Mouse (Mus musculus): ENCODE results near the gene Defb26.
A peak's percentile ranks its signal among the peaks of the same experiment; 100 is the strongest.

Gene Defb26

DNA sequence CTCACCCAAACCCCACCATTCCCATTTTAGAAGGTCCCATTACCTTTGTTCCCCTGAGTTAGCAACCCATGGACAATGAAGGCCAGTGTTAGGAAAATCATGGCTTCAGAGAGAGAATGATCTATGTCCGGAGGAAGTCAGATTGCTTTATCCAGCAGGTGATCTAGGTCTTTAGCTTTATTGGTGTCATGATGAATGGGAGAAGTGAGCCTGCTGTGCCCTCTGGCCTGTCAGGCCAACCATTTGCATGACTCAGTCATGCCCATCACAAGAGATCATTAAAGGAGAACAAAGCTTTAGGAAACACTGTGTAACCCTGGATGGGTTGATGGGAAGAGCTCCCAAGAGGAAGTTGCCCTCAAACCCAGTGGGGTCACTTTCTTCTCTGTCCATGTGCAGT, at the start of gene Defb26:
Defb26 (minus strand) TSS at position 101 of the 400 bp plus-strand sequence.
- DNase-seq (ENCODE audit: low read depth), result no peak

DNA sequence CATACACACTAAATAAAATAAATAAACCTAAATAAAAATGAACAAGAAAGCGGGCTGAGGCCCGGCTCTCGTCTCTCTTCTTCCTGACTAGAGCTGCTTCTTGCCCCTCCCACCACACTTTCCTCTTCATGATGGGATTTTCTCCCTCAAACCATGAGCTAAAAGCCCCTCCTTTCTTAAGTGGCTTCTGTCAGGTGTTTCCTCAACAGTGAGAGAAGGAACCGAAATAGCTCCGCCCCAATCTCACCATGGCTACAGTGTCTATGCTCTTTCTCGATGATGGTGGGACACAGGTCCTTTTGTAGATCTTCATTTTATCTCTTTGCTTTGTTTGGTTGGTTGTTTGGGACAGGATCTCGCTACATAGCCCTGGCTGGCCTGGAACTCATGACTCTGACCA, 45.2 kb upstream of the Defb26 start:
- no peak for DNase-seq (ENCODE audit: low read depth)

DNA sequence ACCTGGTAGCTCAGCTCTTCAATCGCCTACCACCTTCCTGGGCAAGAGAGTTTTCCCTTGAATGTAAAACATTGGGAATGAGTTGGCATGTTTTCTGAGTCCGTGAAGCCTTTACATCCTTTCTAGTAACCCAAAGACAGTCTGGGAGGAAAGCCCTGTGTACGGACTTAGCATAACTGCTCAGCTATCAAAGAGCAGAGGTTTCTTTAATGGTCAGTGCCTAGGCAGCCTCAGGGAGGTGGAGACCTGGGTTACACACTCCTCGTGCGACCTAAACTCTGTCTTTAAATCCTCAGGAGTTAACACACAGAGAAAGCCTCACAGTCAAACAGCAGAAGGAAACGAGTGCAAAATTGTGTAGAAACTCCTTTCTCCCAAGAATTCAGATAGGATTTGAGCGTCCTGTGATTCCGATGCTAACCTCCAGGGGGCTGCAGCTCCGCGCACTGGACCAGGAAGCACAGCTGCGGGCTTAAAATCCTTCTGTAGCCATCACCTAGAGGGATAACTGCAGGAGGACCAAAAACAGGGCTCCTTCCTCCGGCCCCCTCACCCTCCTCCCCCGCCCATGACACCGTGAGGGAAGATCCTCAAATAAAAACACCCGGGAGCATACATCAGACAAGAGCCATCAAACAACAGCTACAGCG, 42.4 kb upstream of the Defb26 start:
- DNase-seq (ENCODE audit: low read depth), result peak; percentile 85

DNA sequence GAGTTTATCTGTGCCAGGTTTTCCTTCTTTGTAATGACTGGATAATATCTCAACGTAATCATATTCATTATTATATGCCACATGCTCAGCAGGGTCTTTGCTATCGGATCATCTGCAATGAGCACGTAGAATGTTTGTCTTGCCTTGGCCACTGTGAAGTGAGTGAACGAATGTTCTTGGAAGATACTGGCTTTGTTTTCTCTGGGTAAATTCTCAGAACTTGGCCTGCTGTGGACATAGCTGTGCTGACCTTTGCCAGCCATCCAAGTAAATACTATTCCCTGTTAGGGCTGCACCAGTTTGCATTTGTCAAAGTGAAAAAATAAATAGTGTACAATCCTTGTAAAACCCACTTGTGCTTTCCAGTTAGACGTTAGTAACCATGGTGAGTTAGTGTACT, 36.6 kb upstream of the Defb26 start:
- no peak for DNase-seq (ENCODE audit: low read depth)

DNA sequence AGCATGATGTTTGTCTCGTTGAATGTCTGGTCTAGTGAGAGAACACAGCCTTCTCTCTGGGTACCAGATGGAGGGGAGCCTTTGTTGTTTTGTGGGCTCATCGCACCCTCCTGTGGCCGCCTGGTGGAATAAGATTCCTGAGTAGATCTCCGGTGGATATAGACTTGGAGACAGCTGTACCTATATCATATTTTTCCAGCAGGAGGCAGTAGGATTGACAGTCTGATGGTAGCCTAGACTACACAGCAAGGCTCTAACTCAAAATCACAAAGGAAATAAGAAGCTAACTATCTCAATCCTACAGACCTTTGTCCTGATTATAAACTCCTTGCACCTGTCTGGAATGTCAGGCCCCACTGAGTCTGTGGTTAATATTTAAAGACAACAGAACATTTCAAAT, 33.2 kb upstream of the Defb26 start:
- DNase-seq (ENCODE audit: low read depth), result peak; percentile 68

DNA sequence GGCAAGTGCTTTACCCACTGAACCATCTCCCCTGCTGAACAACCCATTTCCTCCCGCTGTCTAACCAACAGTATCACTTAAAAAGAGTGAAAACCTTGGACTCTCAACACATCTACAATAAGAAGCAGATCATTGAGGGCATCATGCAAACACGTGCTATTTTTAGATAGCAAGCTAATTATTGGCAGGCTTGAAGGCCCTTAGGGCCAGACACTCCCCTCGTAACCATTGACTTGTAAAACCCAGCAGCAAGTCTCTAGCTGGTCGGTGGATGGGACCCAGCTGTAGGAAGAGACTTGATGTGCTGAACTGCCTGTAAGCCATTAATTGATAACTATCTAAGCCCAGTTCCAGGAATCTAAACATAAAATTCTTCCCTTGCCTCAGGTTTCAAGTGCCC, 32.0 kb upstream of the Defb26 start:
- no peak for DNase-seq (ENCODE audit: low read depth)

DNA sequence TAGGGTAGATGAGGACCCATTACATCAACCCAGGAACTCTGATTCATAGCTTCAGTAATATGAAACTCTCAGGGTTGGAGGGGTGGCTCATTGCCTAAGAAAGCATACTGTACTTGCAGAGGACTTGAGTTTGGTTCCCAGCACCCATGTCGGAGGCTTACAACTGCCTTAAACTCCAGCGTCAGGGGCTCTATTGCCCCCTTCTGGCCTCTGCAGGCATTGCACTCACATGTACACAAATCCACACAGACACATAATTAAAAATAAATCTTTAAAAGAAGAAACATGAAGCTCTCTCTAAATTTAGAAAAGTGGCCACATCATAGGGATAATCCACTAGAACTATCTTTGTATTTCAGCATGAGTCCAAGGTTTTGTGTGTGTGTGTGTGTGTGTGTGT, 31.4 kb upstream of the Defb26 start:
- no peak for DNase-seq (ENCODE audit: low read depth)

DNA sequence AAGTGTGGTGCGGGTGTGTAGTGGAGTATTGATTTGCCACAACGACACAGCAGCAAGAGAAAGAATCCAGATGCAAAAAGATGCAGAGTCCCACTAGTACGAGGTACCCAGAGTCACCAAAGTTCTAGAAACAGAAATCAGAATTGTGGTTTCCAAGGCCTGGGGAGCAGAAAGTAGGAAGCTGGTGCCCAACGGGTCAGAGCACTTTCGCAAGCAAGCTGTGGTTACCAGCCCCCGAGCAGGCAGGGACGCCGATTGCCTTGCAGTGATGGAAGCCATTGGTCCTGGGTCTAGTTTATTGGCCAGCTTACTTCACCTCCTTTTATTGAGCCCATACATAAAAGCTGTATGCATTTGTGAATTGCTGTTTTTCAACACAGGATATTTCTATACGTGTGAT, 30.5 kb upstream of the Defb26 start:
- DNase-seq (ENCODE audit: low read depth), result no peak

DNA sequence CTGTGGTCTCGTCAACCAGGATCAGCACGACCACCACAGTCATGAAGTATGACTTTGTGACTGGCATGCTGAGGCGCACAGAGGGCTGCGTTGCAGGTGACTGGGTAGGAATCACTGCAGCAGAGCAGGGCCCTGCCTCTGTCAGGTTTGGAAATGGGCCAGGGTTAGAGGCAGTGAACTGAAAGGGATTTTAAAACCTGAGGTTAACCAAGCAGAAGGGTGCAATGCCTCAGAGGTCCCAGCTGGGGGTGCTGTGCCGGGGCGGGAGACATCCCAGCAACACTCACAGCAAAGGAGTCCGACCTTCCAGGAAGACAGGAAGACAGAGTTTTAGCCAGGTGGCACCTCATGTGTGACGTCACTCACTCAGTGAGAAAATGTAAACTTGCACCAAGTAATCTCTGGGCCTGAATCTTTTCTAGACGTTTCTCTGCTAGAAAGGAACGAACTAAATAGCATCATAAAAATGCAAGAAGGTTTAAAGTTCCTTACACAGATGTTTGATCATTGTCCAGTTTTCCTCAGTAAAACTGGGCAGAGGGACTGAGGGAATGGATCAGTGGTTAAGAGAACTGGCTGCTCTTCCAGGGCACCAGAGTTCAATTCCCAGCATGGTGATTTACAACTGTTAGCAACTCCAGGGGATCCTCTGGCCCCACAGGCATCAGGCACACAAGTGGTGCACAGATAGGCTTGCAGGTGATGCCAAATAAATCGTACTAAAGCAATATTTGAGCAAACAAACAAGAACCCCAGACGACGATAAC, 28.6 kb upstream of the Defb26 start, which contains the start of gene Defb29:
Defb29 (minus strand) TSS at position 155 of the 767 bp plus-strand sequence.
- peak; percentile 8 for DNase-seq (ENCODE audit: low read depth)

DNA sequence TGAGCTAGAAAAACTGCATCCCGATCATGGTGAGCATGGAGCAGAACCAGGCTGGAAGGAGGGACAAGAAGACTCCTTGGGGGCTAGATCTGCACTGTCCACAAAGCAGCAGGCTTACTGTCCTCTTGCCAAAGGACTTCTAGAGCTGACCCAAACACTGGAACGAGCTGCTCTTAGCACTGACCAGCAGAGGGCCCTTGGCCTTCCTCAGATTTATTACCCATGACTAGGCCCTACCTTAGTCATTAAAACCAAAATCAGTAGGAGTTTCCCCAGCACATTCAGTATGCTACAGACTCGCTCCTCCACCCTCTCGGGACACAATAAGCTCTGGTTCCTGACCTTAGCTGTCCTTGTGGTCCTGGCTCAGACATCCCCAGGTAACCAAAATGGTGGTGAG, 6.5 kb upstream of the Defb26 start, which contains the start of gene Defb28:
Defb28 (plus strand) TSS at position 275 of the 400 bp plus-strand sequence.
- DNase-seq (ENCODE audit: low read depth), result peak; percentile 5

DNA sequence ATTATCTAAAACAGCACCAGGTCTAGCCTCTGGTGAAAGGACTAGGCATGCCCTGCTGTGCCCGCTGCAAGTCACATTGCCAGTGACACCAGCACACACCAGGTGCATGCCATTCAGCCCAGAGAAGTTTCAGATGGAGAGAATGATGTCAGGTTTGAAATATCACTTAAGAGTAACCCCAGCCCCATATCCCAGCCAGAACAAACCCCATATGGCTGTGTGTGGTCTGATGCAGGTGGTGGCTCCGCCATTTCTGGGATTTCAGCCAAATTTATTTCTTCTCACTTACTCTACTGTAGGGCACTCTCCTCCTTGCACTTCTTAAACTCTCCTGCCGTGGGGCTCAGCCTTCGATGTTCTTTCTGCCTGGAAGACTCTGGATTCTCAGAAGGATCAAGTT, 4.6 kb upstream of the Defb26 start:
- DNase-seq (ENCODE audit: low read depth), result no peak

DNA sequence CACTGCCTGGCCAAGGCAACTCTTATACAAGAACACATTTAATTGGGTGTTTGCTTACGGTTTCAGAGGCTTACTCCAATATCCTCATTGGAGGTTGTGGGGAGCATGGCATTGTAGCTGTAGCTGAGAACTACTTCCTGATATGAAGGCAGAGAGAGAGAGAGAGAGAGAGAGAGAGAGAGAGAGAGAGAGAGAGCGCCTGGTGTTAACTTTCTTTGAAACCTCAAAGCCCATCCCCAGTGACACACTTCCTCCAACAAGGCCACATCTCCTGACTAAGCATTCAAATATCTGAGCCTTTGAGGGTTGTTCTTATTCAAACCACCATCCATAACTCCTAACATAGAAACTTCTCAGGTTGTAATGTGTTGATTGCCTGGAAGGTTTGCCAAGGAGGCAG, 7.5 kb downstream of the Defb26 start:
- no peak for DNase-seq (ENCODE audit: low read depth)

DNA sequence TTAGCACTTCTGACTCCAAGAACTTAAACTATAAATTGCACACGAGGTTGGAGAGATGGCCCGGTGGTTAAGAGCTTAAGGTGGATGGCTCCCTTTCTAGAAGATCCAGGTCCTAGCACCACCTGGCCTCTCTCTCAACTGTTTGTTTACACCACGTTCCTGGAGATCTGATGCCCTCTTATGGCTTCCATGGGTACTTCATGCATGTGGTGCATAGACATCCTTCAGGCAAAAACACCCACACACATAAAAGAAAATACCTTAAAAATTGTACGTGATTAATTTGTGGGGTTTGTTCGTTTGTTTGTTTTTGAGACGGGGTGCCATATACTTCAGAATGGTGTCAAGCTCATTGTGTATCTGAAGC, 10.6 kb downstream of the Defb26 start:
- peak; percentile 7 for DNase-seq (ENCODE audit: low read depth)

DNA sequence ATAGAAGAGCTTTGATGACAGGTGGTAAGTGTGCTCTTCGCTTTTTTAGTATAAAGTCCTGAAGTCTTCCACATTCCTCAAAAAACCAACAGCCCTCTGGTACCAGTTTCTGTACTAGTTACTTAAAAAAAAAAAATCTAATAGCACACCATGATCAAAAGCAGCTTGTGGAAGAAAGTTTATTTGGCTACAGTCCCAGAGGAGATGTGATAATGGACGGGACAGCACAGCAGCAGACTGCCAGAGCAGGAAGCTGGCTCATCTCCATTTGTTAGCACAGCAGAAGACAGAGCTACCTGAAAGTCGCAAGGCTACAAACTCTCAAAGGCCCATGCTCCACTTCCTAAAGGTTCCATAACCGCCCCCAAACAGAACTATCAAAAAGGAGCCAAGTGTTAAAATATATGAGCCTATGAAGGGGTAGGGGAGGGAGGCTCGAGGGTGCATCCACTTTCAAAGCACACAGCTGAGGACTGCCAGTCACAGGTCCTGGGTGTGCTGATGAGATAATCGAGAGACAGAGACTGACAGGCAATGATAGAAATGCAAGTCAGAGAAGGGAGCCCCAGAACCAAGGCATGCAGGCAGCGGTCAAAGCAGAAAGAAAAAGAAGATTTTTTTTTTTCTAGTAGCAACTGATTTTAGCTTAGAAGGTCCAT, 11.2 kb downstream of the Defb26 start:
- DNase-seq (ENCODE audit: low read depth), result no peak

DNA sequence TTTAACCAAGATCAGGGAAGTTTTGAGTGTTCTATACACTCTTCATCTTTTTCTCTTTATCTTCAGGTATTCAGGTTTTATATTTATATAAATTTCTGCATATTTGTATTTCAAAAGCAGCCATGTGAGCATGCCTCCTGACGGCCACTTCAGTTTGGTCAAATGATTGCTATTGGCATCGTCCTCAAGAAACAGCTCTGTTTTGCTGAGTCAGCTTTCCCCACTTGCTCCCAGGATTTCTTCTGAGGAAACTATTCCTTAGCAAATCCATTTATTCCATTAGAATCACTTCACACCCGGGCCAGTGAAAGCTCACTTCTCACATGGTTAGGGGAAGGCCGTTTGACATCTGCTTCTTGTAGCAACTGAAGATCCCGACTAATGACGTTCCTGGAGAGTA, 13.5 kb downstream of the Defb26 start:
- DNase-seq (ENCODE audit: low read depth), result no peak

DNA sequence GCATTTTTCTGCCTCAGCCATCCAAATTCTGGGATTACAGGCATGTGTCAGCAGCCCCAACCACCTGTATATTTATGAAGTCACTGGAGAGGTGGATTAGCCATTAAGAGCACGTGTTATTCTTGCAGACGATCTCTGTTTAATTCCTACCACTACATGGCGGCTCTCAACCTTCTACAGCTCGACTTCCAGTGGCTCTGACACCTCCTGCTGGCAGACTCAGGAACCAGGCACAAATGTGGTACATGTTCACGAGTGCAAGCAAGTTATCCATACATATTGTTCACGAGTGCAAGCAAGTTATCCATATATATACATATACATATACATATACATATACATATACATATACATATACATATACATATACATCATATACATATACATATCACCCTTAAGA, 18.3 kb downstream of the Defb26 start:
- peak; percentile 5 for DNase-seq (ENCODE audit: low read depth)

DNA sequence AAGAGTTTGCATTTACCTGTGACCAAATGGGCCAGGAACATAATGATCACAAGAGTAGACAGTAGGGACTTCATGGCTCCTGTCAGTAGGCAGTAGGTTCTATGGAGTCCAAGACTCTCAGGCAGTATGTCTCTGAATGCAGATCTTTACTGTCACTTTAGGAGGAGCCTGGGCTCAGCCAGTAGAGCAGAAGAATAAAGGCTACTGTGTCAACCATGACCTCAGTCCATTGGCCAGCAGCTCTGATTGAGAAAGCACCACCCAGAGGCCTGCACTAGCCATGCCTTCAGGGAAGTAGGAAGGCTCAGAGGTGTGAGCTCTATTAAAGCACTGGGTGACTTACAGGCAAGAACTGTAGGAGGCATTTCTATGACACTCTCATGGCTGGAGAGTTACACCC, 21.5 kb downstream of the Defb26 start, which contains the start of gene Defb22:
Defb22 (minus strand) TSS at position 101 of the 400 bp plus-strand sequence.
- DNase-seq (ENCODE audit: low read depth), result no peak

DNA sequence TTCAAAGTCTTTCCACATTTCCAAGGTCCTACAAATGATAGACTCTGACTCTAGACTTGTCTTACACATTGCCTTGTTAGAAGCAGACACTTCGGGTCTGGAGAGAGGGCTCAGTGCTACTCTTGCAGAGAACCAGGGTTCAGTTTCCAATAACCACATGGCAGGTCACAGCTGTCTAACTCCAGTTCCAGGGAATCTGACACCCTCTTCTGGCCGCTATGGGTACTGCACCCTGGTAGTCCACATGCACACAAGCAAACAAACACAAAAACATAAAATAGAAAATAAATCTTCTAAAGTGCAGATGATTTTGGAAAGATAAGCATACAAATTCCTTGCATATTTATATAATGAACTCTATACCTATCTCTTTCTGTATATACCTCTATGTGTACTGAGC, 24.5 kb downstream of the Defb26 start:
- no peak for DNase-seq (ENCODE audit: low read depth)

DNA sequence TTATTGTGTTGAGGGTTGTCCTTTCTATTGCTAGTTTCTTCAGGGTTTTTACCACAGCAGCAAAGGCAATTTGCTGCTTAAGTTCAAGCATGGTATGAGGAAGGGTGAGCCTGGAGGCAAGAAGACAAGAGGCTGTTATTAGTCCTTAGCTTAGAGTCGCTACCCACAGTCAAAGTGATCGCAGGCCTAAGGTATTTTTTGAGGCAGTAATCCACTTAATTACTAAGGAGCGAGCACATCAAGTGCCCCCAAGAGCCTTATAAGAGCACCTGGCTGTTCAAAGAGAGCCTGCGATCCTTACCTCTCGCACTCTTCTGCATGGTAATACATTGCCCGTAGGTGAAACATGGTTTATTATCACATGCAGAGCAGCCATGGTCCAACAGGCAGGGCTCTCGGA, 29.8 kb downstream of the Defb26 start:
- DNase-seq (ENCODE audit: low read depth), result no peak

DNA sequence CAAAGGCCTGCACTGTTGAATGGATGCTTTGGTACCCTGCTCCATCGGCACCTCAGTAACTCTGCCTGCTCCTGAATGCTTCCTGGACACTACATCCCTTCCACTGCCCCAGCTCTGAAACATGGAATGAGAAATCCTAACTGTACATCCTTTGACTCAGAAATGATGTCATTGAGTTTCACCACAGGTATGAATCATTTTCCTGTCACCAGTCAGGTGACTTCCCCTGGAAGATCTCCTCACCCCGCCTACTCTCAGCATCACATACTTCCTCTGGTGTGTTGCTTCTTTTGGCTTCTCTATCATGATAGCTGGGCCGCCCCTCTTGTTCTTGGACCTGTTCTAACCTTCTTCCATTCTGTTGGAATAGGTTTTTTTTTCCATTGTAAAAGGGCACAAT, 30.6 kb downstream of the Defb26 start:
- DNase-seq (ENCODE audit: low read depth), result peak; percentile 57

DNA sequence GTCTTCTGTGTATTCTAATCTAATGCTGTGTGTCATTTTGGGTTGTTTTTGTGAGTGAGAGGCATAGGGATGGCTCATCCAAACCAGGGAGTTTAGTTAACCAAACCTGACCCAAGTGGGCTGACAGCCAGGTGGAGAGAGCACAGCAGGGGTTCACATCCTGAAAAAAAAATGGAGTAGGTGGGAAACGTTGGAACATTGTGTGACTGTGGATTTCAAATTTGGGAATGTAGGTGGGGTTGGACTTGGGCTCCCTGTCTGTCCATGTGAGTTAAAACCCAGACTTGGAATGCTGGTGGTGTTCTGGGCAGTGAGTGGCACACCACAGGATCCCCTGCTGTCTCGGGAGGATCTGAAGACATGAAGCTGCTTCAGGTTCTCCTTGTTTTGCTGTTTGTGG, 34.7 kb downstream of the Defb26 start, which contains the start of gene Defb20:
Defb20 (plus strand) TSS at position 301 of the 400 bp plus-strand sequence.
- no peak for DNase-seq (ENCODE audit: low read depth)

DNA sequence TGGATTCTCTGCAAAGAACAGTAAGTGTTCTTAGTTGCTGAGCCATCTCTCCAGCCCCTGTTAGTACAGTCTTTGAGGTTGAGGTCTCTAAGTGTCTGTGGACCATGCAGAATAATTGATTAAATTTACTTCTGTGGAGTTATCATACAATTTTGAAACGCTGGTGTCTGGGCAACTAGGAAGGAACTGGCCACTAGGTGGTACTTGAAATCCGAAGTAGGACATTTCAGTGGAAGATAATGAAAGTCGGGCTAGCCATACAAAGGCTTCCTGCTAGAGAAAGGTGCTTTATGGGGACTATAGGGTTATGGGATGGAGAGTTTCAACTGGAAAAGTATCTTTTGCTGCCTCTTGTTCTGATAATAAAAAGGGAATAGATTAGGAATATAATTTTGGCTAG, 39.1 kb downstream of the Defb26 start:
- DNase-seq (ENCODE audit: low read depth), result peak; percentile 14

DNA sequence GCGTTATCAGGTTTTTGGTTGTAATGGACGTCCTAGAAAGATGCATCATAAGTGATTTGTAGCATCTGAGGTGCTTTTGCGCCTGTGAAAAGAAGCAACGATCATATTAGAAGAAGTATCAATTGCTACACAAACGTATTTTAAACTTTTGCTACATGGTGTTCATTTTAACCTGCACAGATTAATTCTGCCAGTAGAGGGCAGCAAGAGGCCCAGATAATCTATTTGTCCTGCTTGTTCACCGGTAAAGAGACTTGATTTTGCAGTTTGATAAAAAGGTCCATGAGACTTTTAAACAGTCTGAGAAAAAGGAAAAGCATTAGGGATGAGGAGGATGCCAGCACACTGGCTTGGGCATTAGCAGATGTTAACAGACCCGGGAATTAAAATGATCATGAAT, 40.5 kb downstream of the Defb26 start:
- peak; percentile 72 for DNase-seq (ENCODE audit: low read depth)
